Mouse (Mus musculus): ENCODE measurements at regions not wholly inside any gene's neighbourhood (a gene's known extent, or its start where the extent isn't known, plus 50 kb on each side); places are given as distances from the start of the nearest gene placed in this dataset.

DNA sequence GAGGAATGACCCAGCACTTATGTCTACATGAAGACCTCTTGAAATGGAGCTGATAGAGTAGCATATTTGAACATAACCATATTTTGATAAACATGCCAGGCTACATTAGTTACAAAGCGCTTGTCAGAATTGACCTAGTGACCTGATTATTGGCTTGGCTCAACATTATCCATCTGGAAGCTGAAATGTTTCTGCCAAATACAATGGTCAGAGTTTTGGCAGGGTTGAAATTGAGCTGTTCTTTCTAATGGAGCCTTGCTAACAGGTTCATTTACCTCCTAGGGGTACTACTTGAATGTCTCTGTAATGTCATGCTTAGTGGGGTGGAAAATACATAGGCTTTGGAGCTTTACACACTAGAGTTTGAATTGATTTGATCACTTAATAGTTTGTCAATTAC is 1163.5 kb downstream of the Cdh11 start:
- TF ChIP-seq CTCF (IDR thresholded peaks at IDR 0.05; ENCODE audit: low read depth, low read length) (no peak), POLR2A (IDR thresholded peaks at IDR 0.05; ENCODE audit: extremely low read depth, insufficient read depth, low read length) (no peak)

Data from liver, adult 2 months (tissue).